Mouse (Mus musculus) left cerebral cortex, adult 6 months (tissue): ENCODE results near the gene Dgkb. TPM values are rescaled to one million over a fixed set of nuclear protein-coding genes. Genes with fewer than 3 reads are reported as not detected.

Experiments used
- long read RNA-seq, 2 experiments: library from polyadenylated mRNA; unstranded; transcript quantifications; one replicate each; pipeline ENCODE4 v2.0.0; 2019 to 2020
- polyA plus RNA-seq: library from polyadenylated mRNA; unstranded; fragments of <200 nt; fragmentation: Nextera tagmentation; gene quantifications from 2 replicates; pipeline ENCODE4 v1.2.3, GENCODE M21; 2021

Gene Dgkb
- 62.7 and 67.1 TPM in 2 replicates for polyA plus RNA-seq
- long read RNA-seq, experiment 1, full-length matches to known transcripts: 41 of 322 reads
- long read RNA-seq, experiment 1, partial matches to known transcripts: 186 of 322 reads
- long read RNA-seq, experiment 1, other reads (novel, unspliced or antisense): 95 of 322 reads
- long read RNA-seq, experiment 2, full-length matches to known transcripts: 14 of 206 reads
- long read RNA-seq, experiment 2, partial matches to known transcripts: 97 of 206 reads
- long read RNA-seq, experiment 2, other reads (novel, unspliced or antisense): 95 of 206 reads

GRCm38 (mm10) chr12:37817426-37817825 is at the start of gene Dgkb:
Dgkb (plus strand) TSS chr12:37817726.

